Mouse (Mus musculus): Measurements from ENCODE around the gene Scmh1. TPM values are rescaled to one million over a fixed set of nuclear protein-coding genes. Genes with fewer than 3 reads are reported as not detected.

Scmh1 gene
- total RNA-seq (2023): 10 to 100 TPM; 19.9 to 24.7 TPM

DNA sequence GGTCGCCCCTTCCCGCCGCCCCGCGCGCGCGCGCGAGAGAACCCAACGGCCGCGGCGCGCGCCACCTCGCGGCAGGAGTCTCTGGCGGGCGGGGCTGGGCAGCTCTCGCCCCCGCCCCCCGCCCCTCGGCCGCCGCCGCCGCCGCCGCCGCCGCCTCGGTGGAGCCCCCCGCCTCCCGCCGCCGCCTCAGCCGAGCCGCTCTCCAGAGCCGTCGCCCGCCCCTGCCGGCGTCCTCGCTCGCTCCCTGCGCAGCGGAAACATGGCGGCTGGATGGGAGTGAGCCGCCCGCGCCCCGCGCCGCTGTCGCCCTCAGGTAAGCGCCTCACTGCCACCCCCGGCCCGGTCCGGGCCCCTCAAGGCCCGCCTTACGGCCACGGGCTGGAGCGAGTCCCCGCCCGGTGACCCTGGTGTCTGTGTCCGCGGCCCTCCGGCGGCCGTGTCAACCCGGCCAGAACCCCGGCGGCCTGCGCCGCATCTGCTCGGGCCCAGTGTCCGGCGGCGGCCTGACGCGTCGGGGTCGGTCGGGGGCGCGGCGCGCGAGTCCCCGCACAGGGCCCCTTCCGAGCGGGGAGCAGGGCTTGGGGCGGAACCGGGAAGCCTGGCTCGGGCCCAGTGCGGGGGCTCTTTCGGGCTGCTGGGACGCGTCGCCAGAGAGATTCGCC, at the start of gene Scmh1:
Gene Scmh1 (plus strand): TSS at position 138 of the 662 bp plus-strand sequence.

DNA sequence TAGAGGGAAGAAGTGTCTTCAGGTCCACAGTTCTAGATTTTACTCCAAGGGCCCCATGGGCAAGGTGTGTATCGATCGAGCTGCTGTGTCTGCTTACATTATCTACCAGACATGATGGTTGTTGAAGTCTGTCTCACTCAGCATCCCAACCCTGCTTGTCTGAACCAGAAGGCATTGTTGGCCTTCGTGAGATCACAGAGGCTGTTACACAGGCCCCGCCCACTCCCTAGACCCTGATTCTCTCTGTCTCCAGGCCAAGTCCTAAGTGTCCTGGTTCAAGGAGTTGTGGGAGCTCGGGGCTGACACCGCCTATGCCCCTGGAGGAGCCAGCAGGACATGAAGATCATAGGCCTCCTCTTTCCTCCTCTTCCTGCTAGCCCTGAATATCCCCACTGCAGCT, 126.9 kb downstream of the Scmh1 start, which contains the start of gene Slfnl1:
Gene Slfnl1 (plus strand): TSS at position 246 of the 400 bp plus-strand sequence.

DNA sequence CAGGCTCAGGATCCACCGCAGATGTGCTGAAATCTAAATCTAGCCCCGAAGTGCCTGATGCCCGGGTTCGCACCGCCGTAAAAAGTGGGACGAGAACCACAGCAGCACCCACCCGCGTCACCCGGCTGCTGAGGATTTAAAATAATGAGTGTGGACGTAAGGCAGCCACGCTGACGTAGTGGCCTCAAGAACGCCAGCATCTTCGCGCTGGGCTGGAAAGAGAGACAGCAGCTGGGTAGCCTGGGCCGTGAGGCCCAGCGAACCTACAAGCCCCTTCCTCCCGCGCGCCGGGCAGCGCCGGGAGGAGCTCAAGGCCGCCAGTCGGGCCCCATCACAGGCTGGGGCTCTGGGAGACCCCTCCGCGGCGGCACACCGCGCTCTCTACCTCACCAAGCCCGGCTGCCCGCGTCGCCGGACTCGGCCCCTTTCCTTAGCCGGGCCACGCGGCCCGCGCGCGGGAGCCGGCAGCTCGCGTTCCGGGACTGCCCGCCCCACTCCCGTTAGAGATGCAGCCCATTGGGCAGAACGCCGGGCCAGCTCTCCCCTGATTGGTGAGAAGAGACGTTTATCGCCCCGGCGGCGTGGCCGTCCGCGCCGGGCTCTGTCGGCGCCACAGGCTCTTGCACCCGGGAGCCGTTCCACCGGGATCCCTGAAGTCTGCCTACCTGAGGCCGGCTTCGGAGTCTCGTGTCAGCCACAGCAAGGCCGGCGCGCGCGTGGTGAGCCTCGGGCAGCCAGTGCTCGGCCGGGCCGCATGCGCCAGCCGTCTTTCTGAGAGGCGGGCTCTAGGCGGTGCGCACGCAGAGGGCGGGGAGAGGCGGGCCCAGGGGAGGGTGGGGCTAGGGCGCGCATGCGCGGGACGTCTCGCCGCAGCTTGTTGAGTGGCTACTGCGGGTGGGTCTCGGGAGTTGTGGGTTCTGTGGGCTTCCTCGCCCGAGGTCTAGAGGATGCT, 164.7 kb downstream of the Scmh1 start, which contains the start of gene Ctps:
Gene Ctps (minus strand): TSS at position 791 of the 952 bp plus-strand sequence.

Other genes with a start within 250 kb of the Scmh1 start
- not detected for gene Edn2, start 244.1 kb upstream of the Scmh1 start, total RNA-seq (2023)
- under 1 TPM in 1 of 2 experiments, not detected in 1; 0.33 TPM for gene Foxo6, start 117.9 kb upstream of the Scmh1 start, total RNA-seq (2023)
- under 1 TPM in 1 of 2 experiments, not detected in 1; 0.33 TPM for gene Slfnl1, start 127.0 kb downstream of the Scmh1 start, total RNA-seq (2023)
- gene Ctps, start 165.0 kb downstream of the Scmh1 start, total RNA-seq (2023): 1 to 10 TPM; 8.2 to 9.3 TPM
- 1 to 10 TPM; 1.5 to 2.4 TPM for gene Gm8439, start 183.5 kb downstream of the Scmh1 start, total RNA-seq (2023)